Mouse (Mus musculus) stomach, embryonic 16.5 days (tissue): Measurements from ENCODE around the gene Dtx4. TPM values are rescaled to one million over a fixed set of nuclear protein-coding genes. Genes with fewer than 3 reads are reported as not detected.
A peak's percentile ranks its signal among the peaks of the same experiment; 100 is the strongest.
"Not testable (repeated sequence)": the region's sequence is repeated elsewhere in the genome, so short reads cannot be mapped to it uniquely, and the experiment has no call there.

Experiments
- ATAC-seq: fragments of 200-750 bp; cut with Nextera tagmentation; 2 replicates; pipeline ENCODE4 v1.8.0; 2017; ENCODE audit warnings: moderate number of reproducible peaks, moderate TSS enrichment; ENCODE audit not compliant: insufficient read depth, low FRiP score
- H3K27ac ChIP-seq: fragments of 300-500 bp; sonication (generic); 2 replicates; pipeline ENCODE4 v1.5.1; 2014; ENCODE audit warnings: low read length
- H3K27me3 ChIP-seq: fragments of 300-500 bp; sonication (generic); 2 replicates; pipeline ENCODE4 v1.6.1; 2014; ENCODE audit warnings: low read length, control low read depth, mixed read lengths; ENCODE audit not compliant: control insufficient read depth, insufficient read depth
- H3K36me3 ChIP-seq: fragments of 300-500 bp; sonication (generic); 2 replicates; pipeline ENCODE4 v1.6.1; 2014; ENCODE audit warnings: low read length; ENCODE audit not compliant: control insufficient read depth, insufficient read depth
- H3K4me1 ChIP-seq: fragments of 300-500 bp; sonication (generic); 2 replicates; pipeline ENCODE4 v1.6.1; 2014; ENCODE audit warnings: low read length, control low read depth, mixed read lengths; ENCODE audit not compliant: control insufficient read depth, insufficient read depth
- H3K4me2 ChIP-seq: fragments of 300-500 bp; sonication (generic); 2 replicates; pipeline ENCODE4 v1.6.1; 2014; ENCODE audit warnings: low read depth, low read length, mixed read lengths
- H3K4me3 ChIP-seq: fragments of 300-500 bp; sonication (generic); replicated peaks from 2 replicates; pipeline ENCODE4 v1.5.1; 2014; ENCODE audit warnings: mild to moderate bottlenecking, low read length
- H3K9ac ChIP-seq: fragments of 300-500 bp; sonication (generic); 2 replicates; pipeline ENCODE4 v1.6.1; 2014; ENCODE audit warnings: low read length
- H3K9me3 ChIP-seq: fragments of 300-500 bp; sonication (generic); replicated peaks from 2 replicates; pipeline ENCODE4 v1.6.1; 2016; ENCODE audit warnings: low read length, control low read depth; ENCODE audit not compliant: control insufficient read depth
- whole genome bisulfite sequencing: fragments of 180-500 bp; shearing (Covaris S2); extraction: QIAGEN DNeasy Blood & Tissue Kit; methylation state at CpG from one replicate; pipeline ENCODE4 v1.1.7; 2014; 5-methylcytosine and 5-hydroxymethylcytosine counted together
- polyA plus RNA-seq: library from polyadenylated mRNA; unstranded; fragments of >200 nt; fragmentation: Nextera tagmentation; extraction: Ambion mirVana; gene quantifications from 2 replicates; pipeline ENCODE4 v1.2.1, GENCODE M21; 2015

Dtx4 gene
- 14.7 and 15.7 TPM in 2 replicates for polyA plus RNA-seq

DNA sequence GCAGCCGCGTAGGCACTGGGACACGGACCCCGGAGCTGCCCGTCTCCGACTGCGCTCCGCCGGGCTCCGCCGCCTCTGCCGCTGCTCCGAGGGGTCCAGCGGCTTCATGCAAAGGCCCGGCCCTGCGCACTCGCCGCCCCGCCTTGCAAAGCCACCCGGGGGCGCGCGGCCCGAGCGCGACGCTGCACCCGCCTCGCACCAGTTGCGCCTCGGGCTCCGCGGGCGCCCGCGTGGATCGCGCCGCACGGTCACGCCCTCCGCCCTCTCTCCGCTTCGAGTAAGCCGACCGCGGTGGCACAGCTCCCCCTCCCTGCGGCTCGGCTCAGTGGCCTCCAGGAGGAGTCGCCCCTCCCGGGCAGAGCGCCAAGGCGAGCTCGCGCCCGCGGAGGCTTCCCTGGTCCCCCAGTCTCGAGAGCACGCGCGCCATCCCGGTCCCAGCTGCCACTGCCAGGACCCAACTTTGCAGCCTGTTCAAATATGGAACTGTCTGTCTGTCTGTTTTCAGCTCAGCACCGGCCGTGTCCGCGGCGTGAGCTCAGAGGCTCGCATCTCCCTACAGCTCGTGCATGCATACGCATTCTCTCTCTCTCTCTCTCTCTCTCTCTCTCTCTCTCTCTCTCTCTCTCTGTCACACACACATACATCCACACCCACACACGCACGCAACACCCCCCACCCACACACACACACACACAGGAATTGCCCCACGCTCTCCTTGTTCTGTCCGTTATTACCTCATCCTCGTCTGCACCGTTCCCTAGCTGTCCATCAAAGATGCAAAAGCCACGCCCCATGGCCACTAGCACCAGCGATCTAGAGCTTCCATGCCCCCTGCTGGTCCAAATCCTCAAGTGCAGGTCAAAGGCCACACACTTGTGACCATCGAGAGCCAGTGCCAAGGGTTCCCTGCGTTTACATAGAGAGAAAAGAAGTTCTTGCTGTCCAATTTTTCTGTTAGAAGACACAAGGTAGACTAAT is at the start of gene Dtx4:
Gene Dtx4, minus strand, starts transcription at position 85 of the 978 bp plus-strand sequence.
- peak within 1 kb of the TSS; percentile 82 for H3K4me3 ChIP-seq
- no peaks in the 10 kb centered on the region for H3K9me3 ChIP-seq
- no peaks in the 10 kb centered on the region for H3K27me3 ChIP-seq
- peak within 1 kb of the TSS; percentile 95 for H3K9ac ChIP-seq
- peaks cover 15% of the 10 kb centered on the region for H3K4me1 ChIP-seq
- H3K27ac ChIP-seq = peak within 1 kb of the TSS; percentile 93
- under 1% methylated on average over 77 of the region's 80 CpGs for WGBS
- H3K4me2 ChIP-seq = peak within 1 kb of the TSS; percentile 81
- H3K36me3 ChIP-seq = no peaks in the 10 kb centered on the region
- ATAC-seq = peak; percentile 92

GRCm38 (mm10) chr19:12550005-12550942 is 49.0 kb upstream of the Dtx4 start:
- Histone ChIP-seq H3K9me3 (no peaks in the 10 kb centered on the region; the same call in 1 of the 2 replicates), H3K36me3 (no peaks in the 10 kb centered on the region), H3K4me2 (no peak overlapping the region), H3K4me3 (no peak overlapping the region), H3K4me1 (no peaks in the 10 kb centered on the region), H3K9ac (no peak overlapping the region), H3K27ac (no peak overlapping the region), H3K27me3 (no peaks in the 10 kb centered on the region)
- no peak for ATAC-seq
- WGBS = 76% methylated on average over 5 of the region's 5 CpGs

GRCm38 (mm10) chr19:12549166-12549565 is 47.9 kb upstream of the Dtx4 start:
- H3K4me1 ChIP-seq = no peaks in the 10 kb centered on the region
- H3K4me3 ChIP-seq = no peak overlapping the region
- ATAC-seq = no peak
- no peaks in the 10 kb centered on the region; the same call in 1 of the 2 replicates for H3K9me3 ChIP-seq
- H3K27me3 ChIP-seq = no peaks in the 10 kb centered on the region
- H3K4me2 ChIP-seq = no peak overlapping the region
- WGBS = 72% methylated on average over 5 of the region's 5 CpGs
- no peak overlapping the region for H3K9ac ChIP-seq
- no peak overlapping the region for H3K27ac ChIP-seq
- no peaks in the 10 kb centered on the region for H3K36me3 ChIP-seq

DNA sequence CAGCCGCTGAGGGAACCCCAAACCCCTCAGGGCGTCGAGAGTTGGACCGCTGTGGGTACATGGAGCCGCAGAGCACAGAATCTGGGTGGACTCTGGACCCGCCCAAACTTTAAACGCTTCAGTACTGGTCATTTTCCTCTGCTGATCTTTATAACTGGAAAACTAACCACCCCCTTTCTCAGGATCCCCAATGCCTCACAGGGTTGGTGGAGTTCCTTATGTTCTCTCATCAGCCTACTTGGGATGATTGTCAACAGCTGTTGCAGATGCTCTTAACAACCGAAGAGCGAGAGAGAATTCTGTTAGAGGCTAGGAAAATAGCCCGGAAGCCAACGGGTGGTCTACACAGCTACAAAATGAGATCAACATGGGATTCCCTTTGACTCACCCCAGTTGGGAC is 44.2 kb upstream of the Dtx4 start, which contains the start of gene Fam111a:
Gene Fam111a, plus strand, starts transcription at position 301 of the 400 bp plus-strand sequence.
- H3K27ac ChIP-seq, H3K9me3 ChIP-seq, H3K4me1 ChIP-seq, H3K4me2 ChIP-seq, H3K9ac ChIP-seq, H3K4me3 ChIP-seq, H3K36me3 ChIP-seq, ATAC-seq, H3K27me3 ChIP-seq: not testable (repeated sequence)
- WGBS = 87% methylated on average over 11 of the region's 11 CpGs

DNA sequence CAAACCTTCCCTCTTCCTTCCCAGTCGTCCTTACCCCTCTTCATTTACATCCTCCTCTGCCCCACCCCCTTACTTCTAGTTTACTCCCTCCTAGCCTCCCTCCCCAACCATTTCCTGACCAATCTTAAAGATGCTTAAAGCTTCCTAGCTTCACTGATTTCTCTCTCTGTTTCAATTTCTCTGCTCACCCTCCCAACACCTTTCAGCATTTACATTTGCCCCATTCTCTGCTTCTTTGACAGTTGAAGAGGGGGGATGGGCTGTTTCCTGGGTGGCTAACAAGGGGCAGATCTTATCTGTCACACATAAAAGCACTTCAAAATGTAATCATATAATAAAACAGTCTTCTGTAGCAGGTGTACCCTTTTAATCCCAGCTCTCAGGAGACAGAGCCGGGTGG is 40.4 kb upstream of the Dtx4 start:
- Histone ChIP-seq H3K4me3 (no peak overlapping the region), H3K9ac (no peak overlapping the region), H3K9me3 (no peaks in the 10 kb centered on the region), H3K4me1 (no peaks in the 10 kb centered on the region), H3K4me2 (no peak overlapping the region), H3K27ac (no peak overlapping the region), H3K36me3 (no peaks in the 10 kb centered on the region), H3K27me3 (no peaks in the 10 kb centered on the region)
- WGBS = 12% methylated on average over 2 of the region's 2 CpGs
- ATAC-seq = no peak

DNA sequence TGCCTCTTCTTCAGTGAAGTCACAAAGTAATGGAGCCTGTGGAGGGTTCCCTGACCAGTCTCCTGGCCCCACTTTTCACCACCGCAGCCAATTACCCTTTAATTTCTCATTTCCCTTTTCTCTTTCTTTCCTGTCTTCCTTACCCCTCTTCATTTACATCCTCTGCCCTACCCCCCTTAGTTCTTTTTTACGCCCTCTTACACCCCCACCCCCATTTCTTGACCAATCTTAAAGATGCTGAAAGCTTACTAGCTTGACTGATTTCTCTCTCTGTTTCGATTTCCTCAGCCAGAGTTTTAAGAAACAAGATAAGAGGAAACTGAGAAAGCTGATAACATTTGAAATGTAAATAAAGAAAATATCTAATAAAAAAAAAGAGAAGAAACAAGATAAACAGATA is 39.5 kb upstream of the Dtx4 start:
- H3K27me3 ChIP-seq = no peaks in the 10 kb centered on the region
- no peaks in the 10 kb centered on the region for H3K9me3 ChIP-seq
- no peaks in the 10 kb centered on the region for H3K4me1 ChIP-seq
- H3K4me2 ChIP-seq = no peak overlapping the region
- no peak overlapping the region for H3K9ac ChIP-seq
- H3K4me3 ChIP-seq = no peak overlapping the region
- no peak overlapping the region for H3K27ac ChIP-seq
- no peaks in the 10 kb centered on the region for H3K36me3 ChIP-seq
- 53% methylated on average over 3 of the region's 3 CpGs for WGBS
- ATAC-seq = no peak

DNA sequence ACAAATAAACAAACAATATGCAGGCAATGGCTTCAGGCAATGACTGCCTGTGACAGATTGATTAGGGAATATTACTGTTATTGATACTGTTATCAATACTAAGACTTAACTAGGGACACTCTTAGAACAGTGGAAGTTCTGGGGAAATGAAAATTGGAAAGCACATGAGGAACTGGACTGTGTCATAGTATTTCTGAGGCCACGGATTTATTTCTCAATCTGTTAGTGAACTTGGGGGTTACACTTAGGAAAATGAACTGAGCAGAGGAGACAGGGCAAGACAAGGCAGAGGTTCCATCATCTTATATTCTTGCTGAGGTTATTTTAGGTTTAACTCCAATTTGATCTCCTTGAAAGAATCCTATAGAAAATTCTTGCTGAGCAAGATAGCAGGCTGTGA is 38.7 kb upstream of the Dtx4 start:
- no peak for ATAC-seq
- Histone ChIP-seq H3K4me2 (no peak overlapping the region), H3K9me3 (no peaks in the 10 kb centered on the region), H3K9ac (no peak overlapping the region), H3K4me1 (no peaks in the 10 kb centered on the region), H3K4me3 (no peak overlapping the region), H3K27me3 (no peaks in the 10 kb centered on the region), H3K36me3 (no peaks in the 10 kb centered on the region), H3K27ac (no peak overlapping the region)
- 88% methylated on average over 1 of the region's 1 CpGs for WGBS

DNA sequence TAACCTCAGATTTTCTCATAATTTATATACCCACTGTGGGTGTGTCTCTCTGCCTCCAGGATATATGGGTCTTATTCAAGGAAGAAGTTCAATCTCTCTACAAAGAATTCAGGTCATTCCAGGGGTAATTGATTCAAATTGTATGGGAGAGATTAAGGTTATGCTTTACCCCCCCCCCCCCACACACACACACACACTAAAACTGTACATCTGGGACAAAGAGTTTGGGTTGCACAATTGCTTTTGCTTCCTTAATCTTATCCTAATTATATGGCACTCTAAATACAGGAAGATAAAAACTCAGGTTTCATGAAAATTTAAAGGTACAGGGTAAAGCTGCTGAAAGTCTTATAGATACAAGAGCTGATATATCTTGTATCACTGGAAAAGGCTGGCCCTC is 35.9 kb upstream of the Dtx4 start:
- H3K27me3 ChIP-seq = no peaks in the 10 kb centered on the region
- no peaks in the 10 kb centered on the region for H3K9me3 ChIP-seq
- no peaks in the 10 kb centered on the region for H3K36me3 ChIP-seq
- no peak overlapping the region for H3K4me3 ChIP-seq
- no peak for ATAC-seq
- no peak overlapping the region for H3K4me2 ChIP-seq
- H3K27ac ChIP-seq = no peak overlapping the region
- H3K4me1 ChIP-seq = no peaks in the 10 kb centered on the region
- no peak overlapping the region for H3K9ac ChIP-seq

GRCm38 (mm10) chr19:12523377-12523776 is 22.1 kb upstream of the Dtx4 start:
- WGBS = 52% methylated on average over 4 of the region's 4 CpGs
- Histone ChIP-seq H3K9ac (no peak overlapping the region), H3K36me3 (no peaks in the 10 kb centered on the region), H3K9me3 (no peaks in the 10 kb centered on the region), H3K4me3 (no peak overlapping the region), H3K4me2 (no peak overlapping the region), H3K27ac (no peak overlapping the region), H3K4me1 (no peaks in the 10 kb centered on the region), H3K27me3 (no peaks in the 10 kb centered on the region)
- ATAC-seq = no peak
